Mouse (Mus musculus) splenic B cell, adult 2 months (primary cell): Measurements from ENCODE around the gene Map7d1.
"Not testable (repeated sequence)": the region's sequence is repeated elsewhere in the genome, so short reads cannot be mapped to it uniquely, and the experiment has no call there.

Experiments
- DNase-seq: peaks from one replicate; pipeline ENCODE4 v3.0.0-alpha.2; 2011; ENCODE audit warnings: low read depth, low spot score
- H3K27me3 ChIP-seq: 2 replicates; pipeline ENCODE4 v1.6.1; 2012; ENCODE audit warnings: mild to moderate bottlenecking, low read length, moderate library complexity, mixed read lengths; ENCODE audit not compliant: control insufficient read depth, poor library complexity, insufficient read depth, severe bottlenecking
- H3K36me3 ChIP-seq: 2 replicates; pipeline ENCODE4 v1.6.1; 2012; ENCODE audit warnings: mild to moderate bottlenecking, low read length, moderate library complexity, mixed read lengths; ENCODE audit not compliant: control insufficient read depth, poor library complexity, insufficient read depth, severe bottlenecking

Gene Map7d1

DNA sequence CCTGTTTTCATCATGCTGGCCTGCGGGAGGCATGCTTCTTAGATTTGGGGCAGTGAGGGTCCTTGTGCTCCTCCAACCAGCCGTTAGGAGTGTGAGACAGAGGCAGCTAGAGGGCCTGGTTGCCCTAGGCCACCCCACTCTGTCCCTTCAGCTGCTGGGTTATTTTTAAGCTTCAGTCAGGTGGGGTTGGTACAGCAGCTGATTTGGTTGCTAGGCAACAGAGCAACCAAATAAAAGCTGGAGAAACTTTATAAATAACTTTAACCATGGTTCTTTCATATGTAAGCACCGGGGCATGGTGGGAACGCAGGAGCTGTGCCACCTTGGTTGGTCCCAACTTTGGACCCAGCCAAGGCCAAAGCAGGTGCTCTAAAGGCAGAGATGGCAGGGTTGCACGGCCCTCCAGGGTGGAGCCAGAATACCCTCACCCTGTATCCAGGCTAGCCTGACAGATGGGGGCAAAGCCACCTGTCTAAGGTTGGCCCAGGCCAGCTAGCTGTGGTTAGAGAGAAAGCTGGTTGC is 18.4 kb downstream of the Map7d1 start:
- DNase-seq: peak; percentile 43
- Histone ChIP-seq H3K36me3 (peaks cover 8% of the 10 kb centered on the region), H3K27me3 (no peaks in the 10 kb centered on the region)

DNA sequence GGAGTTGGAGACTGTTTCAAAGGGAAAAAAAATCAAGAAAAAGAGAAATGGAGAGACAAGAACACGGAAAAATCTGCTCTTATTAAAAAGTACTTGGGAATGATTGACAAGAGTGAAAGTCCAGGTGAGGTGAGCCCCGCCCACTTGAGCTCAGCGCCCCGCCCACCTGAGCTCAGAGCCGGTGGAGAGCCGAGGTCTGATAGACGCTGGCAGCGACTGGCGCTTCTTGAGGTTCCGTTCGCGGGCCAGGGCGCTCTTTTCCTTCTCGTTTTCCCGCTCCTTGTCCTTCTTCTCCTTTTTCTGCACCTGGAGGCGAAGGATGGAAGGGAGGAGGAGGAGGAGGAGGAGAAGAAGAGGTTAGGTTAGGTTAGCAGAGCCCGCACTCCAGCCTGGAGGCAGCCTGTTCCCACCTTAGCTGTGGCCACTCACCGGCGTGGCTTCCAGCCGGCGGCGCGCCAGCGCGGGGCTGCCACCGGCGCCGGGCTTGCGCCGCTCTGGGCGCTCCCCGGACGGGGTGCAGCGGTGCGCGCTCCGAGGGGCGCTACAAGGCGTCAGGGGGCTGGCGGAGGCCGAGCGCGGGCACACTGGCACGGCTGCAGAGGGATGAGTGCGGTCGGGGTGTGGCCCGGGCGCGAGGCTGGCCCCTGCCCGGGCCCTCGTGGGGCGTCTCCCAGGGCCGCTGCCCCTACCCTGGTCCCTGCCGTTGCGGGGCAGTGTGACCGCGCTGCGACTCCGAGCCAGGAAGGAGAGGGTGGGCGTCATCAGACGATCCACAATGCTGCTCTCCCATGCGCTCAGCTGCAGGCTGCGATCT is 19.5 kb downstream of the Map7d1 start:
- Histone ChIP-seq H3K27me3 (no peaks in the 10 kb centered on the region), H3K36me3 (peaks cover 8% of the 10 kb centered on the region)
- no peak for DNase-seq

- Histone ChIP-seq H3K36me3 (peaks cover 6% of the 10 kb centered on the region), H3K27me3 (no peaks in the 10 kb centered on the region)
- no peak for DNase-seq
Observed at GRCm38 (mm10) chr4:126235191-126235590, 21.0 kb downstream of the Map7d1 start.

DNA sequence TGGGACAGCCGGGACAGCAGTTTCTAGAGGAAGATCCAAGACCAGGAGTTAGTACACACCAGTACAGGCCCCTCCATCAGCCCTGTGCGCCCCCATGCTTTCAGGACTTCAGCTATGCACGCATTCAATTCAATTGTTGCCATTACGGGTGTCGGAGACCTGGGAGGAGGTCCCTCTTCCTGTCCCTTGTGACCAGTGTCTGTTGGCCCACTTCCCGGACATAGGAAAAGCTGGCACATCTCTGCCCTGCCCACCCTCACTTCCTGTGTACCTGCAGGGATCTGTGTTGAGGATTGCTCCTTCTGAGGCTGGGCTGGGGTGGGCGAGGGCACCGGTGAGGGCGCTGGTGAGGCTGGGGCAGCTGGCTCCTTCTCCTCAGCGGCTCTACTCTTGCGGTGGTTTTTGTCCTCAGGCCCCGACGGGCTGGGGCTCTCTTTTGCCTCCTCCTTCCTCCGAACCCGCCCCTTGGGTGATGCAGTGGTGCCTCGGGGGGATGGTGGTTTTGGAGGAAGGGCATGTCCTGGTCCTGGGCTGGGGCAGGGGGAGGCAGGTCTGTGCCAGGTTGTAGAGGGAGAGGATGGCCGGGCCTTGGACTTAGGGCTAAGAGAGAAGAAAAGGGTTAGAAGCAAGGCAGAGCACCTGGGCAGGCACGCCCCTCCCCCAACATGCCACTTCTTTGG is 21.5 kb downstream of the Map7d1 start:
- H3K27me3 ChIP-seq: no peaks in the 10 kb centered on the region
- DNase-seq: no peak
- peaks cover 6% of the 10 kb centered on the region for H3K36me3 ChIP-seq

- Histone ChIP-seq H3K36me3 (peaks cover 6% of the 10 kb centered on the region), H3K27me3 (no peaks in the 10 kb centered on the region)
- no peak for DNase-seq
Observed at GRCm38 (mm10) chr4:126233676-126234308, 22.4 kb downstream of the Map7d1 start.

DNA sequence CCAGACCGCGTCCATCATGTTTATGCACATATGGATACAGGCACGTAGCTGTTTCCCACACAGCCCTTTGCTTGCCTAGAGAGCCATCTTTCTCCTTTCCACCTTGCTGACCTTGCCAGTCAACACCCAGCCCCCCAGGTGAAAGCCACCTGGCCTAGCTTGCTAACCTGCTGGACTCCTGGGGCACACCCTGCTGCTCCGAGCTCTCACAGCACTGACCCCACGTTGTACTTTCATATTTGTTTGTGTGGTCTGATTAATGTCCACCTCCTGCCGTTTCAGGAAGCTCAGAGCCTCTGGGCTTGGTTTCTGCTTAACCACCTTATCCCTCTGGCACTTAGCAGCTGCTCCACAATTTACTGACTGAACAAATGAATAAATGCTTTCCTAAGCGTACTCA is 26.2 kb downstream of the Map7d1 start:
- no peak for DNase-seq
- H3K36me3 ChIP-seq: peaks cover 4% of the 10 kb centered on the region
- H3K27me3 ChIP-seq: no peaks in the 10 kb centered on the region

GRCm38 (mm10) chr4:126228144-126228543 is 28.0 kb downstream of the Map7d1 start:
- no peaks in the 10 kb centered on the region for H3K27me3 ChIP-seq
- 0 out of 2 replicates have a peak, but pooled peaks cover 1% of the 10 kb centered on the region for H3K36me3 ChIP-seq
- no peak for DNase-seq

DNA sequence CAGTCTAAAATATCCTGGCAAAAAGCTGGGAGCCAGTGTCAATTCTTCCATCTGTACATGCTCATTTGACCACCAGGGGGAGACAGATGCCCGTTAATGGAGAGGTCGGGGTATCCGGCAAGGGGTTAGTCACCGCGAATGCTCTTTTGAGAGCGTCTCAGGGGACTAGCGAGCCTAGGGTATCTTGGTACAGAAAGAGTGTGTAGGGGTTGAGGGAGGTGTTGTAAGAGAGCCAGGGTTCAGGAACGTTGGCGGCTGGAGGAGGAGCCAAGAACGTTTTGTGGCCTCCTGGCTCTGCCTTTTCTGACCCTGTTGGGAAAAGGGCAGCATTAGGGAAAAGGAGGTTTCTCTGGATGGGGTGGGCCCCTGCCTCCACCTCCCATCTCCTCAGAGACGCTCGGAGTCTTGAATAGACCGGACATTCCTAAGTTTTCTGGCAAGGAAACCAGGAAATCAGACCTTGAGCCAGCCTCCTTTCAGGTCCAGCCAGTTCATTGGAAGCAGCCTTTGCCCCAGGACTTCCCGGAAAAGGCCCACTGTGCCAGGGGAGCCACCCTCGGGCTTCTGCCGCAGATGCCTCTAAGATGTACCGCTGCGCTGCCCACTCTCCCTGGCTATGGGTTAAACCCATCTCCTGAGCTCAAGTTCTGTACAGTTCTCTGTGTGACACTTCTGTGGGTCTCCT is 28.9 kb downstream of the Map7d1 start:
- no peaks in the 10 kb centered on the region for H3K27me3 ChIP-seq
- DNase-seq: peak; percentile 91
- H3K36me3 ChIP-seq: no peaks in the 10 kb centered on the region

DNA sequence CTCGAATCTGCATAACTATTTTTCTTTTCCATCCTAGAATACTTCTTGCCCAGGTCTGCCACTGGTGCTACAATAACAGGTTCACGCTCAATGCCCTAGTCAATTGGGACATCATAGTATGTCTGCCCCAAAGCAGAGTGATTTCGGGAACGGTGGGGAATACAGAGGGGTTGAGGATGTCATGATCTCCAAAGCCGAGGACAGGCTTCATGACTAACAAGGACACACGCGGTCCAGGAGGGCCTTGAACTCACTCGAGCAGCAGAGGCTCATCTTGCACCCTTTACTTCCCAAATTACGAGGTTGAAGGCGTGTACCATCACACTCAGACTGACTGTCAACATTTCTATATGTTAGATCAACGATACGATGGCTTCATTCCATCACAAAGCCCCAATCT is 29.5 kb downstream of the Map7d1 start:
- no peaks in the 10 kb centered on the region for H3K27me3 ChIP-seq
- no peak for DNase-seq
- no peaks in the 10 kb centered on the region for H3K36me3 ChIP-seq

DNA sequence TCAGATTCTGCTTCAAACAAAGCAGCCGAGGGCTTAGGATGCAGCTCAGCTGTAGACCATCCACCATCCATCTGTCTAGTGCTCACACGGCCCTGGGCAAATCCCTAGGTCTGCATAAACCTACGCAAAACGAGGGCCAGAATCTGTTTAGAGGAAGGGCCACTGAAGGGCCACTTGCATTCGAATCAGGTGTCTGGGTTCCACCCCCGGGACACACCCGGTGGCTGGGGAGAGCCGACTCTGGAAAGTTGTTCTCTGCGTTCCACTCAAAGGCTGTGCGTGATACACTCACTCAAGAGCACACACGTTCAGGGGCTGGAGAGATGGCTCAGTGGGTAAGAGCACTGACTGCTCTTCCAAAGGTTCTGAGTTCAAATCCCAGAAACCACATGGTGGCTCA is 33.5 kb downstream of the Map7d1 start:
- Histone ChIP-seq H3K27me3 (no peaks in the 10 kb centered on the region), H3K36me3 (no peaks in the 10 kb centered on the region)

GRCm38 (mm10) chr4:126220045-126220444 is 36.1 kb downstream of the Map7d1 start:
- Histone ChIP-seq H3K36me3 (no peaks in the 10 kb centered on the region), H3K27me3 (no peaks in the 10 kb centered on the region)
- DNase-seq: no peak

More for the DNA sequence above, 33.5 kb downstream of the Map7d1 start:
- no peak for DNase-seq

DNA sequence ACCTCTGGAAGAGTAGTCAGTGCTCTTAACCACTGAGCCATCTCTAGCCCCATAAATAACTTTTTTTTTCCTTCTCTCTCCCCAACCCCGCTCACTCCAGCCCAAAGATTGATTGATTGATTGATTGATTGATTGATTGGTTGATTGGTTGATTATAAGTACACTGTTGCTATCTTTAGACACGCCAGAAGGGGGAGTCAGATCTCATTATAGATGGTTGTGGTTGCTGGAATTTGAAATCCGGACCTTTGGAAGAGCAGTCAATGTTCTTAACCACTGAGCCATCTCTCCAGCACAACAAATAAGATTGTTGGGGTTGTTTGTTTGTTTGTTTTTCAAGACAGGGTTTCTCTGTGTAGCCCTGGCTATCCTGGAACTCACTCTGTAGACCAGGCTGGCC is 36.6 kb downstream of the Map7d1 start:
- DNase-seq, H3K27me3 ChIP-seq, H3K36me3 ChIP-seq: not testable (repeated sequence)

DNA sequence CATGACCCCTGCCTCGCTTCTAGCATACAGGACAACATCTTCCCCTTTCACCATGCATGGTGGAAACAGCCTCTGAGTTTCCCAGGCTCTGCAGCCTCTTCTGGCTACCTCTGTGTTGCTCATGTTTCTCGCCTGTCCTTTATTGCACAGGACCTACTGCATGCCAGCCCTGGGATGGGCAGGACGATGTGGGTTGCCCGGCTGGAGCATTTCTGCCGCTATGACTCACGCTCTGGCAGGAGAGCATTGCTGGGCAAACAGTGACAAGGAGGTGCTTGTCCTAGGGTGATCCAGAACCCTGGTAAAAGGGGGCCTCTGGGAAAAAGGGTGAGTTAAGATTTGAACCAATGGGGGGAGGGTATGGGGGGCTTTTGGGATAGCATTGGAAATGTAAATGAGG is 38.4 kb downstream of the Map7d1 start:
- Histone ChIP-seq H3K36me3 (no peaks in the 10 kb centered on the region), H3K27me3 (no peaks in the 10 kb centered on the region)
- no peak for DNase-seq

DNA sequence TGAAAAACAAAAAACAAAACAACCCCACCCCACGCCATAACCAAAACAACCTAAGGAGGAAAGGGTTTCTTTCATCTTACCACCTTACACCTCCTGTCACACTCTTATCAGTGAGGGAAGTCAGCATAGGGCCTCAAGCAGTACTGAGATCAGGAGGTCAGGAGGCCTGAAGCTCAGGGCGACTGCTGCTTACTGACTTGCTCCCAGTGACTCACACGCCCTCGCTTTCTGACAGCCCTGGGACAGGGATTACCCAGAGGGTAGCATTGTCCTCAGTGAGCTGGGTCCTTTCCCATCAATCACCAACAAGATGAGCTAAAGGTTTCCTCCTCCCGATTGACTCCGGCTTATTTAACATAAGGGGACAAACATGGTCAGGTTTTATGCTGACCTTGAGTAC is 49.1 kb downstream of the Map7d1 start:
- Histone ChIP-seq H3K36me3 (no peaks in the 10 kb centered on the region), H3K27me3 (no peaks in the 10 kb centered on the region)
- no peak for DNase-seq
